Mouse (Mus musculus): ENCODE measurements at regions not wholly inside any gene's neighbourhood (a gene's known extent, or its start where the extent isn't known, plus 50 kb on each side); places are given as distances from the start of the nearest gene placed in this dataset.

GRCm38 (mm10) chr14:99392813-99393212 is 94.3 kb downstream of the Klf5 start:
- TF ChIP-seq POLR2A (IDR thresholded peaks at IDR 0.05; ENCODE audit: control insufficient read depth, low read depth, low read length), result no peak
- TF ChIP-seq CTCF (IDR thresholded peaks at IDR 0.05; ENCODE audit: control insufficient read depth, insufficient read depth, insufficient replicate concordance, low read depth, low read length), result no peak
